Mouse (Mus musculus) heart, embryonic 16.5 days (tissue): ENCODE measurements around the gene Carmil3. TPM values are rescaled to one million over a fixed set of nuclear protein-coding genes. Genes with fewer than 3 reads are reported as not detected.
A peak's percentile ranks its signal among the peaks of the same experiment; 100 is the strongest.

ENCODE experiments used
- ATAC-seq: fragments of 200-750 bp; cut with Nextera tagmentation; replicated peaks from 2 replicates; pipeline ENCODE4 v1.8.0; 2017; ENCODE audit warnings: moderate number of reproducible peaks; ENCODE audit not compliant: insufficient read depth, low FRiP score; ENCODE audit errors: extremely low read depth
- H3K27ac ChIP-seq: fragments of 300-500 bp; sonication (generic); 2 replicates; pipeline ENCODE4 v1.5.1; 2014; ENCODE audit warnings: mild to moderate bottlenecking, low read length, control low read depth, moderate library complexity
- H3K27me3 ChIP-seq: fragments of 300-500 bp; sonication (generic); 2 replicates; pipeline ENCODE4 v1.6.1; 2014; ENCODE audit warnings: low read length, mixed read lengths; ENCODE audit not compliant: control insufficient read depth, insufficient read depth
- H3K36me3 ChIP-seq: fragments of 300-500 bp; sonication (generic); 2 replicates; pipeline ENCODE4 v1.6.1; 2014; ENCODE audit not compliant: control insufficient read depth, insufficient read depth
- H3K4me1 ChIP-seq: fragments of 300-500 bp; sonication (generic); 2 replicates; pipeline ENCODE4 v1.6.1; 2014; ENCODE audit warnings: low read length, mixed read lengths; ENCODE audit not compliant: control insufficient read depth, insufficient read depth
- H3K4me2 ChIP-seq: fragments of 300-500 bp; sonication (generic); 2 replicates; pipeline ENCODE4 v1.6.1; 2014; ENCODE audit warnings: low read depth, mild to moderate bottlenecking, control low read depth, low read length
- H3K4me3 ChIP-seq: fragments of 300-500 bp; sonication (generic); 2 replicates; pipeline ENCODE4 v1.5.1; 2014; ENCODE audit warnings: mild to moderate bottlenecking, control low read depth, low read length
- H3K9ac ChIP-seq: fragments of 300-500 bp; sonication (generic); 2 replicates; pipeline ENCODE4 v1.6.1; 2014; ENCODE audit warnings: low read length, control low read depth
- H3K9me3 ChIP-seq: fragments of 300-500 bp; sonication (generic); replicated peaks from 2 replicates; pipeline ENCODE4 v1.6.1; 2016; ENCODE audit warnings: low read length; ENCODE audit not compliant: control insufficient read depth
- WGBS: fragments of 180-500 bp; shearing (Covaris S2); extraction: QIAGEN DNeasy Blood & Tissue Kit; methylation state at CpG from one replicate; pipeline ENCODE4 v1.1.7; 2014; 5-methylcytosine and 5-hydroxymethylcytosine counted together
- polyA plus RNA-seq: library from polyadenylated mRNA; unstranded; fragments of >200 nt; fragmentation: Nextera tagmentation; extraction: Ambion mirVana; gene quantifications from 2 replicates; pipeline ENCODE4 v1.2.1, GENCODE M21; 2015

The Carmil3 gene
- polyA plus RNA-seq, 1 experiment from 2014 or later, result 1.9 TPM

GRCm38 (mm10) chr14:55524062-55524461 is 33.6 kb downstream of the Carmil3 start:
- Histone ChIP-seq H3K4me2 (no peak overlapping the region), H3K4me1 (peaks cover 9% of the 10 kb centered on the region; the same call in 1 of the 2 replicates), H3K9me3 (no peaks in the 10 kb centered on the region), H3K4me3 (no peak overlapping the region), H3K9ac (no peak overlapping the region), H3K36me3 (no peaks in the 10 kb centered on the region), H3K27ac (no peak overlapping the region), H3K27me3 (peaks cover 46% of the 10 kb centered on the region)
- ATAC-seq, result no peak
- 35% methylated on average over 4 of the region's 4 CpGs for WGBS

GRCm38 (mm10) chr14:55524785-55525184 is 34.3 kb downstream of the Carmil3 start, which contains the start of gene Nrl:
Nrl (minus strand) TSS chr14:55524981.
- no peak within 1 kb of the TSS for H3K4me3 ChIP-seq
- no peak within 1 kb of the TSS for H3K9ac ChIP-seq
- H3K27ac ChIP-seq, result no peak within 1 kb of the TSS
- no peak for ATAC-seq
- no peaks in the 10 kb centered on the region for H3K9me3 ChIP-seq
- H3K36me3 ChIP-seq, result no peaks in the 10 kb centered on the region
- H3K4me2 ChIP-seq, result no peak within 1 kb of the TSS
- peaks cover 43% of the 10 kb centered on the region for H3K27me3 ChIP-seq
- H3K4me1 ChIP-seq, result peaks cover 9% of the 10 kb centered on the region; the same call in 1 of the 2 replicates
- WGBS, result 12% methylated on average over 8 of the region's 8 CpGs

- ATAC-seq, result no peak
- no peak overlapping the region for H3K9ac ChIP-seq
- 0 out of 2 replicates have a peak, but pooled peaks cover 2% of the 10 kb centered on the region for H3K4me1 ChIP-seq
- peaks cover 32% of the 10 kb centered on the region for H3K27me3 ChIP-seq
- no peak overlapping the region for H3K4me2 ChIP-seq
- H3K9me3 ChIP-seq, result no peaks in the 10 kb centered on the region
- H3K4me3 ChIP-seq, result no peak overlapping the region
- H3K36me3 ChIP-seq, result no peaks in the 10 kb centered on the region
- H3K27ac ChIP-seq, result no peak overlapping the region
- 62% methylated on average over 2 of the region's 2 CpGs for WGBS
These were observed 36.2 kb downstream of the Carmil3 start for GRCm38 (mm10) chr14:55526674-55527073.

- Histone ChIP-seq H3K27ac (no peak overlapping the region), H3K4me1 (0 out of 2 replicates have a peak, but pooled peaks cover 2% of the 10 kb centered on the region), H3K4me2 (no peak overlapping the region), H3K36me3 (no peaks in the 10 kb centered on the region), H3K27me3 (peaks cover 19% of the 10 kb centered on the region), H3K9ac (no peak overlapping the region), H3K4me3 (no peak overlapping the region), H3K9me3 (no peaks in the 10 kb centered on the region)
- WGBS, result 22% methylated on average over 3 of the region's 3 CpGs
- ATAC-seq, result no peak
These were observed 37.5 kb downstream of the Carmil3 start for GRCm38 (mm10) chr14:55527940-55528339.

GRCm38 (mm10) chr14:55536116-55536745 is 45.8 kb downstream of the Carmil3 start:
- Histone ChIP-seq H3K9ac (no peak overlapping the region), H3K27me3 (no peaks in the 10 kb centered on the region), H3K9me3 (no peaks in the 10 kb centered on the region), H3K27ac (no peak overlapping the region), H3K4me3 (no peak overlapping the region), H3K4me2 (no peak overlapping the region), H3K4me1 (peaks cover 4% of the 10 kb centered on the region), H3K36me3 (no peaks in the 10 kb centered on the region)
- 45% methylated on average over 6 of the region's 6 CpGs for WGBS
- ATAC-seq, result no peak

GRCm38 (mm10) chr14:55540067-55540786 is 49.8 kb downstream of the Carmil3 start, which contains the start of gene Pck2:
Pck2 (plus strand) TSS chr14:55540266.
- H3K27ac ChIP-seq, result peak within 1 kb of the TSS; percentile 84
- peak within 1 kb of the TSS; percentile 73 for H3K4me3 ChIP-seq
- under 1% methylated on average over 32 of the region's 32 CpGs for whole genome bisulfite sequencing
- H3K27me3 ChIP-seq, result no peaks in the 10 kb centered on the region
- H3K4me2 ChIP-seq, result peak within 1 kb of the TSS; percentile 81
- peak; percentile 92 for ATAC-seq
- peaks cover 11% of the 10 kb centered on the region; the same call in 1 of the 2 replicates for H3K36me3 ChIP-seq
- peaks cover 7% of the 10 kb centered on the region for H3K4me1 ChIP-seq
- peak within 1 kb of the TSS; percentile 78 for H3K9ac ChIP-seq
- H3K9me3 ChIP-seq, result no peaks in the 10 kb centered on the region

GRCm38 (mm10) chr14:55540787-55541321 is 50.4 kb downstream of the Carmil3 start:
- no peaks in the 10 kb centered on the region for H3K9me3 ChIP-seq
- peak overlapping the region; percentile 84 for H3K27ac ChIP-seq
- H3K4me1 ChIP-seq, result peaks cover 7% of the 10 kb centered on the region
- H3K36me3 ChIP-seq, result peaks cover 12% of the 10 kb centered on the region; the same call in 1 of the 2 replicates
- H3K4me3 ChIP-seq, result peak overlapping the region; percentile 73
- 4% methylated on average over 10 of the region's 10 CpGs for WGBS
- ATAC-seq, result peak; percentile 58
- peak overlapping the region; percentile 81 for H3K4me2 ChIP-seq
- peak overlapping the region; percentile 78 for H3K9ac ChIP-seq
- H3K27me3 ChIP-seq, result no peaks in the 10 kb centered on the region

GRCm38 (mm10) chr14:55542268-55542667 is 51.8 kb downstream of the Carmil3 start:
- no peak for ATAC-seq
- no peak overlapping the region for H3K4me2 ChIP-seq
- 94% methylated on average over 12 of the region's 12 CpGs for WGBS
- no peak overlapping the region for H3K9ac ChIP-seq
- peaks cover 17% of the 10 kb centered on the region; the same call in 1 of the 2 replicates for H3K36me3 ChIP-seq
- no peak overlapping the region for H3K27ac ChIP-seq
- H3K4me3 ChIP-seq, result no peak overlapping the region
- H3K9me3 ChIP-seq, result no peaks in the 10 kb centered on the region
- no peaks in the 10 kb centered on the region for H3K27me3 ChIP-seq
- H3K4me1 ChIP-seq, result peaks cover 7% of the 10 kb centered on the region

- 66% methylated on average over 9 of the region's 9 CpGs for WGBS
These were observed 53.9 kb downstream of the Carmil3 start for GRCm38 (mm10) chr14:55544334-55544733.

More at GRCm38 (mm10) chr14:55544334-55544733, 53.9 kb downstream of the Carmil3 start:
- Histone ChIP-seq H3K4me2 (no peak overlapping the region), H3K9me3 (no peaks in the 10 kb centered on the region), H3K4me1 (peaks cover 7% of the 10 kb centered on the region), H3K27me3 (no peaks in the 10 kb centered on the region), H3K9ac (no peak overlapping the region), H3K4me3 (no peak overlapping the region), H3K36me3 (peaks cover 30% of the 10 kb centered on the region), H3K27ac (no peak overlapping the region)
- no peak for ATAC-seq
